Mouse (Mus musculus): Measurements from ENCODE around the gene Cenpt.

- TF ChIP-seq CTCF (IDR thresholded peaks at IDR 0.05; ENCODE audit: insufficient read depth, low read depth, low read length) (no peak), POLR2A (IDR thresholded peaks at IDR 0.05; ENCODE audit: insufficient read depth, low read depth, low read length) (no peak)
Observed at GRCm38 (mm10) chr8:105805346-105805745, 47.7 kb downstream of the Cenpt start.
